11 mouse cellular contexts compared by ENCODE assay signal in genomic region chr12:58545832-58546538, GRCm38 (mm10).
DNase-seq lines count a peak whose midpoint lies in the region; ATAC-seq and TF ChIP-seq lines count a peak whose summit lies in the region.
"Had no signal": no experiment of that assay in that cellular context is flagged by ENCODE, and none has a peak within 500 bp of the region (broad histone marks: within the 10 kb centered on the region; RNA-seq: fewer than 3 reads in every experiment).

No protein-coding gene starts in this region.

- no peaks in the 10 kb centered on the region for H3K27me3 ChIP-seq in forebrain, embryonic 12.5 days
- no peaks in the 10 kb centered on the region for H3K27me3 ChIP-seq in forebrain, embryonic 11.5 days (ENCODE audit: control insufficient read depth, insufficient read depth, low read length)
- no peaks in the 10 kb centered on the region for H3K27me3 ChIP-seq in midbrain, embryonic 11.5 days (ENCODE audit: control insufficient read depth, insufficient read depth, low read length)
- no peaks in the 10 kb centered on the region for H3K27me3 ChIP-seq in midbrain, embryonic 16.5 days (ENCODE audit: control insufficient read depth, insufficient read depth, low read depth, low read length)
- H3K27me3 ChIP-seq in hindbrain, postnatal 0 days (ENCODE audit: insufficient read depth, low read length): no peaks in the 10 kb centered on the region
- no peaks in the 10 kb centered on the region for H3K27me3 ChIP-seq in midbrain, embryonic 15.5 days (replicated peaks)

- no peak for DNase-seq in forebrain, embryonic 11.5 days (ENCODE audit: low spot score)
- DNase-seq in midbrain, embryonic 11.5 days (ENCODE audit: low spot score, missing footprints): peak; percentile 12
- peak; percentile 65 for DNase-seq in hindbrain, postnatal 0 days (ENCODE audit: low spot score)
- DNase-seq in right cerebral cortex, postnatal 36 days (ENCODE audit: low spot score in 2 of 2): no peak
- no peak for DNase-seq in yolk sac, embryonic 10.5 days (ENCODE audit: low spot score)
- DNase-seq: thymus, postnatal 4 days had no signal

- H3K36me3 ChIP-seq in forebrain, embryonic 12.5 days (replicated peaks): no peaks in the 10 kb centered on the region
- H3K36me3 ChIP-seq in forebrain, embryonic 11.5 days (ENCODE audit: control insufficient read depth, insufficient read depth, low read length): no peaks in the 10 kb centered on the region
- H3K36me3 ChIP-seq in midbrain, embryonic 11.5 days (ENCODE audit: control insufficient read depth, insufficient read depth, low read length): no peaks in the 10 kb centered on the region
- no peaks in the 10 kb centered on the region for H3K36me3 ChIP-seq in midbrain, embryonic 16.5 days (ENCODE audit: control insufficient read depth, insufficient read depth, low read length)
- no peaks in the 10 kb centered on the region for H3K36me3 ChIP-seq in hindbrain, postnatal 0 days (ENCODE audit: insufficient read depth, low read length)
- H3K36me3 ChIP-seq in midbrain, embryonic 15.5 days (replicated peaks): no peaks in the 10 kb centered on the region

- H3K9ac ChIP-seq in forebrain, embryonic 12.5 days: no peak overlapping the region
- H3K9ac ChIP-seq in forebrain, embryonic 11.5 days (ENCODE audit: low read length): no peak overlapping the region
- no peak overlapping the region for H3K9ac ChIP-seq in midbrain, embryonic 11.5 days (ENCODE audit: low read length)
- no peak overlapping the region for H3K9ac ChIP-seq in midbrain, embryonic 16.5 days (ENCODE audit: low read depth, low read length)
- no peak overlapping the region for H3K9ac ChIP-seq in hindbrain, postnatal 0 days (replicated peaks; ENCODE audit: low read length)
- no peak overlapping the region for H3K9ac ChIP-seq in midbrain, embryonic 15.5 days

- WGBS in forebrain, embryonic 12.5 days: 73% methylated on average over 4 of the region's 4 CpGs
- WGBS in forebrain, embryonic 11.5 days: 88% methylated on average over 4 of the region's 4 CpGs
- 86% methylated on average over 4 of the region's 4 CpGs for WGBS in midbrain, embryonic 11.5 days
- 70% methylated on average over 4 of the region's 4 CpGs for WGBS in midbrain, embryonic 16.5 days
- WGBS in hindbrain, postnatal 0 days: 38% methylated on average over 4 of the region's 4 CpGs
- WGBS in midbrain, embryonic 15.5 days: 71% methylated on average over 4 of the region's 4 CpGs

- no peaks in the 10 kb centered on the region for H3K9me3 ChIP-seq in forebrain, embryonic 12.5 days
- H3K9me3 ChIP-seq in forebrain, embryonic 11.5 days (ENCODE audit: control insufficient read depth, low read length): no peaks in the 10 kb centered on the region
- no peaks in the 10 kb centered on the region for H3K9me3 ChIP-seq in midbrain, embryonic 11.5 days (ENCODE audit: control insufficient read depth, low read length)
- no peaks in the 10 kb centered on the region for H3K9me3 ChIP-seq in midbrain, embryonic 16.5 days (replicated peaks; ENCODE audit: control insufficient read depth, low read length, poor library complexity, severe bottlenecking)
- H3K9me3 ChIP-seq in hindbrain, postnatal 0 days (ENCODE audit: low read length): no peaks in the 10 kb centered on the region
- H3K9me3 ChIP-seq in midbrain, embryonic 15.5 days: no peaks in the 10 kb centered on the region

- ATAC-seq in forebrain, embryonic 12.5 days (ENCODE audit: low FRiP score): peak; percentile 57; the same call in 1 of the 2 replicates
- ATAC-seq in forebrain, embryonic 11.5 days (replicated peaks; ENCODE audit: low FRiP score): no peak
- ATAC-seq in midbrain, embryonic 11.5 days (ENCODE audit: low FRiP score): no peak
- no peak for ATAC-seq in midbrain, embryonic 16.5 days
- ATAC-seq in hindbrain, postnatal 0 days: 0 out of 2 replicates have a peak, but pooled peaks have one; percentile 68
- peak; percentile 65 for ATAC-seq in midbrain, embryonic 15.5 days (replicated peaks)

- TF ChIP-seq CTCF in hindbrain, postnatal 0 days (IDR thresholded peaks at IDR 0.05; ENCODE audit: low read depth): no peak

- no peak overlapping the region for H3K27ac ChIP-seq in forebrain, embryonic 12.5 days
- H3K27ac ChIP-seq in forebrain, embryonic 11.5 days (ENCODE audit: low read depth, low read length): no peak overlapping the region
- no peak overlapping the region for H3K27ac ChIP-seq in midbrain, embryonic 11.5 days (ENCODE audit: low read depth, low read length)
- no peak overlapping the region for H3K27ac ChIP-seq in midbrain, embryonic 16.5 days (ENCODE audit: low read length)
- H3K27ac ChIP-seq in hindbrain, postnatal 0 days: no peak overlapping the region
- no peak overlapping the region for H3K27ac ChIP-seq in midbrain, embryonic 15.5 days
- H3K27ac ChIP-seq: kidney, postnatal 0 days had no signal

- no peak overlapping the region for H3K4me3 ChIP-seq in forebrain, embryonic 12.5 days (replicated peaks)
- no peak overlapping the region for H3K4me3 ChIP-seq in forebrain, embryonic 11.5 days (ENCODE audit: low read depth, low read length)
- no peak overlapping the region for H3K4me3 ChIP-seq in midbrain, embryonic 11.5 days (ENCODE audit: low read depth, low read length)
- no peak overlapping the region for H3K4me3 ChIP-seq in midbrain, embryonic 16.5 days (ENCODE audit: low read depth, low read length)
- no peak overlapping the region for H3K4me3 ChIP-seq in hindbrain, postnatal 0 days (ENCODE audit: low read length)
- H3K4me3 ChIP-seq in midbrain, embryonic 15.5 days: no peak overlapping the region

- H3K4me1 ChIP-seq in forebrain, embryonic 12.5 days: peaks cover 11% of the 10 kb centered on the region
- H3K4me1 ChIP-seq in forebrain, embryonic 11.5 days (replicated peaks; ENCODE audit: control insufficient read depth, insufficient read depth, low read length): peaks cover 2% of the 10 kb centered on the region; the same call in 1 of the 2 replicates
- H3K4me1 ChIP-seq in midbrain, embryonic 11.5 days (ENCODE audit: control insufficient read depth, insufficient read depth, low read length): 0 out of 2 replicates have a peak, but pooled peaks cover 1% of the 10 kb centered on the region
- no peaks in the 10 kb centered on the region; the same call in 1 of the 2 replicates for H3K4me1 ChIP-seq in midbrain, embryonic 16.5 days (ENCODE audit: control insufficient read depth, insufficient read depth, low read length)
- no peaks in the 10 kb centered on the region for H3K4me1 ChIP-seq in hindbrain, postnatal 0 days (ENCODE audit: insufficient read depth, low read length)
- 0 out of 2 replicates have a peak, but pooled peaks cover 3% of the 10 kb centered on the region for H3K4me1 ChIP-seq in midbrain, embryonic 15.5 days

- H3K4me2 ChIP-seq in forebrain, embryonic 12.5 days: no peak overlapping the region
- H3K4me2 ChIP-seq in forebrain, embryonic 11.5 days (ENCODE audit: low read depth, low read length, severe bottlenecking): no peak overlapping the region
- no peak overlapping the region for H3K4me2 ChIP-seq in midbrain, embryonic 11.5 days
- H3K4me2 ChIP-seq in midbrain, embryonic 16.5 days (ENCODE audit: low read length): no peak overlapping the region
- no peak overlapping the region for H3K4me2 ChIP-seq in hindbrain, postnatal 0 days (ENCODE audit: low read depth, low read length)
- H3K4me2 ChIP-seq in midbrain, embryonic 15.5 days: no peak overlapping the region
- H3K4me2 ChIP-seq: liver, embryonic 11.5 days had no signal

Comparison
In these comparisons a context has a peak if more than half of its experiments do, and no peak if none do; other contexts are left out.
1. ATAC-seq: peak in forebrain, embryonic 12.5 days (single experiment), hindbrain, postnatal 0 days (single experiment) and midbrain, embryonic 15.5 days (single experiment); none in forebrain, embryonic 11.5 days (single experiment), midbrain, embryonic 11.5 days (single experiment) and midbrain, embryonic 16.5 days (single experiment).
2. DNase-seq: peak in midbrain, embryonic 11.5 days (single experiment) and hindbrain, postnatal 0 days (single experiment); none in forebrain, embryonic 11.5 days (single experiment), right cerebral cortex, postnatal 36 days (0 of 2) and yolk sac, embryonic 10.5 days (single experiment).